In the genomic region with DNA sequence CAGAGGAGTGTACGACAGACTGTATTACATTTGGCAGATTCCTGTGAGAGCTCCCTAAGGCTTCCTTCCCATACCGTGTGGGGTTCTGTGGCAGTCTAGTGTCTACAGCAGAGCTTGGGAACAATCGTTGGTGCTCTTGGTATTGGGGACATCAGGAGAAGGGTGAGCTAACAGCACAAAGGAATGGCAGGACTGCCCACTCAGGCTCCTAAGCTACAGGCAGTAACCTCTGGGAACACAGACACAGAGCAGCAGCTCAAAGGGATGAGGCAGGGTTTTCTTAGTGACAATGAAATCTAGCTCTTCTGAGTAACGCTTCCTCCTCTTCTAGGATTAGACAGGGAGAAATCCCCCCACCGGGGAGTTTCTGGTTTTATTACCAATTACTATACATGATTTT, we compare ENCODE assay signal across 9 mouse cellular contexts. TPM values are rescaled to one million over a fixed set of nuclear protein-coding genes. Genes with fewer than 3 reads are reported as not detected.
DNase-seq lines count a peak whose midpoint lies in the region; ATAC-seq and TF ChIP-seq lines count a peak whose summit lies in the region.
"Had no signal": no experiment of that assay in that cellular context is flagged by ENCODE, and none has a peak within 500 bp of the region (broad histone marks: within the 10 kb centered on the region; RNA-seq: fewer than 3 reads in every experiment).

No protein-coding gene starts in this region.

- TF ChIP-seq CTCF in lung, embryonic 14.5 days (IDR thresholded peaks at IDR 0.05; ENCODE audit: low read depth): no peak

- H3K27ac ChIP-seq in lung, embryonic 14.5 days (ENCODE audit: low read depth): no peak overlapping the region
- H3K27ac ChIP-seq in intestine, embryonic 15.5 days: no peak overlapping the region

- no peak for DNase-seq in lung, embryonic 14.5 days
- no peak for DNase-seq in lung, postnatal 36 days
- DNase-seq in embryo, embryonic 9.5 days (ENCODE audit: extremely low spot score): peak; percentile 14
- peak; percentile 23 for DNase-seq in retina, embryonic 14.5 days (ENCODE audit: low spot score)
- no peak for DNase-seq in lung, postnatal 4 days
- DNase-seq in yolk sac, embryonic 10.5 days (ENCODE audit: low spot score): no peak
- DNase-seq in adrenal gland, postnatal 25 days: no peak

- H3K4me2 ChIP-seq in lung, embryonic 14.5 days: 0 out of 2 replicates have a peak overlapping the region, but pooled peaks have one; percentile 7
- H3K4me2 ChIP-seq in intestine, embryonic 15.5 days (replicated peaks): peak overlapping the region; percentile 43

- H3K4me3 ChIP-seq in lung, embryonic 14.5 days (ENCODE audit: low read depth, low read length): no peak overlapping the region
- H3K4me3 ChIP-seq in intestine, embryonic 15.5 days (replicated peaks): no peak overlapping the region
- H3K4me3 ChIP-seq: erythroblast, embryonic 14.5 days had no signal

- H3K9me3 ChIP-seq in lung, embryonic 14.5 days (ENCODE audit: low read depth, low read length): no peaks in the 10 kb centered on the region
- H3K9me3 ChIP-seq in intestine, embryonic 15.5 days: no peaks in the 10 kb centered on the region

- WGBS in lung, embryonic 14.5 days: 45% methylated on average over 5 of the region's 5 CpGs
- WGBS in intestine, embryonic 15.5 days: 38% methylated on average over 5 of the region's 5 CpGs

- no peak for ATAC-seq in lung, embryonic 14.5 days (ENCODE audit: insufficient read depth)
- ATAC-seq in intestine, embryonic 15.5 days: no peak

- H3K9ac ChIP-seq in lung, embryonic 14.5 days: no peak overlapping the region
- no peak overlapping the region; the same call in 1 of the 2 replicates for H3K9ac ChIP-seq in intestine, embryonic 15.5 days

- no peaks in the 10 kb centered on the region for H3K27me3 ChIP-seq in lung, embryonic 14.5 days (ENCODE audit: insufficient read depth, low read length)
- H3K27me3 ChIP-seq in intestine, embryonic 15.5 days (replicated peaks): no peaks in the 10 kb centered on the region

- no peaks in the 10 kb centered on the region for H3K36me3 ChIP-seq in lung, embryonic 14.5 days (ENCODE audit: insufficient read depth)
- no peaks in the 10 kb centered on the region for H3K36me3 ChIP-seq in intestine, embryonic 15.5 days

- H3K4me1 ChIP-seq in lung, embryonic 14.5 days (ENCODE audit: insufficient read depth): no peaks in the 10 kb centered on the region
- 0 out of 2 replicates have a peak, but pooled peaks cover 4% of the 10 kb centered on the region for H3K4me1 ChIP-seq in intestine, embryonic 15.5 days (replicated peaks)

RNA-seq across cellular contexts. Expression of a gene that starts 11.4 kb away (rescaled TPM):
- 9.6 and 10.8 TPM in 2 replicates for polyA plus RNA-seq in lung, embryonic 14.5 days (2014; fragmentation: Nextera tagmentation; extraction: Ambion mirVana)
- polyA plus RNA-seq in intestine, embryonic 15.5 days (2015; fragmentation: Nextera tagmentation; extraction: Ambion mirVana): 10.4 and 10.6 TPM in 2 replicates
- 8.9 and 11.3 TPM in 2 replicates for total RNA-seq in adrenal gland, postnatal 25 days (2021)

RNA-seq across cellular contexts. Expression of a gene that starts 33.2 kb away (rescaled TPM):
- polyA plus RNA-seq in lung, embryonic 14.5 days (2014; fragmentation: Nextera tagmentation; extraction: Ambion mirVana): 12.0 and 13.9 TPM in 2 replicates
- 15.3 and 15.9 TPM in 2 replicates for polyA plus RNA-seq in intestine, embryonic 15.5 days (2015; fragmentation: Nextera tagmentation; extraction: Ambion mirVana)
- 52.2 and 89.9 TPM in 2 replicates for total RNA-seq in adrenal gland, postnatal 25 days (2021)

RNA-seq across cellular contexts. Expression of a gene that starts 57.1 kb away (rescaled TPM):
- polyA plus RNA-seq in lung, embryonic 14.5 days (2014; fragmentation: Nextera tagmentation; extraction: Ambion mirVana): 1.3 and 1.4 TPM in 2 replicates
- polyA plus RNA-seq in intestine, embryonic 15.5 days (2015; fragmentation: Nextera tagmentation; extraction: Ambion mirVana): 3.6 and 3.7 TPM in 2 replicates
- 23.0 and 33.9 TPM in 2 replicates for total RNA-seq in adrenal gland, postnatal 25 days (2021)

Comparison
In these comparisons a context has a peak if more than half of its experiments do, and no peak if none do; other contexts are left out.
1. DNase-seq: peak in embryo, embryonic 9.5 days (single experiment) and retina, embryonic 14.5 days (single experiment); none in lung, embryonic 14.5 days (single experiment), lung, postnatal 36 days (single experiment), lung, postnatal 4 days (0 of 2), yolk sac, embryonic 10.5 days (single experiment) and adrenal gland, postnatal 25 days (single experiment).